Mouse (Mus musculus): ENCODE measurements around the gene Lingo1.
A peak's percentile ranks its signal among the peaks of the same experiment; 100 is the strongest.

The Lingo1 gene

GRCm38 (mm10) chr9:56664136-56664535 lies 132.1 kb downstream of the Lingo1 start:
- Histone ChIP-seq H3K4me3 (replicated peaks; ENCODE audit: low read length) (no peak overlapping the region), H3K27me3 (ENCODE audit: insufficient read depth, low read length) (peaks cover 42% of the 10 kb centered on the region), H3K4me1 (replicated peaks; ENCODE audit: low read depth, low read length) (no peaks in the 10 kb centered on the region), H3K9me3 (ENCODE audit: low read length) (no peaks in the 10 kb centered on the region), H3K36me3 (ENCODE audit: insufficient read depth, low read length) (no peaks in the 10 kb centered on the region)
- TF ChIP-seq NANOG (IDR thresholded peaks at IDR 0.05; ENCODE audit: borderline replicate concordance, low read length) (no peak), POU5F1 (IDR thresholded peaks at IDR 0.05; ENCODE audit: borderline replicate concordance, low read length) (no peak), CTCF (conservative IDR thresholded peaks at IDR 0.05; ENCODE audit: low read length) (no peak)

GRCm38 (mm10) chr9:56662946-56663345 lies 133.3 kb downstream of the Lingo1 start:
- TF ChIP-seq NANOG (IDR thresholded peaks at IDR 0.05; ENCODE audit: borderline replicate concordance, low read length) (no peak), CTCF (conservative IDR thresholded peaks at IDR 0.05; ENCODE audit: low read length) (no peak), POU5F1 (IDR thresholded peaks at IDR 0.05; ENCODE audit: borderline replicate concordance, low read length) (no peak)
- Histone ChIP-seq H3K36me3 (ENCODE audit: insufficient read depth, low read length) (no peaks in the 10 kb centered on the region), H3K4me1 (replicated peaks; ENCODE audit: low read depth, low read length) (peaks cover 3% of the 10 kb centered on the region; the same call in 1 of the 2 replicates), H3K9me3 (ENCODE audit: low read length) (no peaks in the 10 kb centered on the region), H3K27me3 (ENCODE audit: insufficient read depth, low read length) (peaks cover 52% of the 10 kb centered on the region), H3K4me3 (replicated peaks; ENCODE audit: low read length) (no peak overlapping the region)

GRCm38 (mm10) chr9:56662405-56662804 lies 133.9 kb downstream of the Lingo1 start:
- Histone ChIP-seq H3K4me3 (replicated peaks; ENCODE audit: low read length) (no peak overlapping the region), H3K9me3 (ENCODE audit: low read length) (no peaks in the 10 kb centered on the region), H3K36me3 (ENCODE audit: insufficient read depth, low read length) (no peaks in the 10 kb centered on the region), H3K27me3 (ENCODE audit: insufficient read depth, low read length) (peaks cover 57% of the 10 kb centered on the region), H3K4me1 (replicated peaks; ENCODE audit: low read depth, low read length) (peaks cover 8% of the 10 kb centered on the region)
- TF ChIP-seq NANOG (IDR thresholded peaks at IDR 0.05; ENCODE audit: borderline replicate concordance, low read length) (no peak), POU5F1 (IDR thresholded peaks at IDR 0.05; ENCODE audit: borderline replicate concordance, low read length) (no peak), CTCF (conservative IDR thresholded peaks at IDR 0.05; ENCODE audit: low read length) (no peak)

- Histone ChIP-seq H3K4me3 (replicated peaks; ENCODE audit: low read length) (no peak overlapping the region), H3K4me1 (replicated peaks; ENCODE audit: low read depth, low read length) (peaks cover 18% of the 10 kb centered on the region), H3K27me3 (ENCODE audit: insufficient read depth, low read length) (peaks cover 68% of the 10 kb centered on the region), H3K9me3 (ENCODE audit: low read length) (no peaks in the 10 kb centered on the region), H3K36me3 (ENCODE audit: insufficient read depth, low read length) (no peaks in the 10 kb centered on the region)
- no peak for TF ChIP-seq NANOG (IDR thresholded peaks at IDR 0.05; ENCODE audit: borderline replicate concordance, low read length)
- TF ChIP-seq CTCF (conservative IDR thresholded peaks at IDR 0.05; ENCODE audit: low read length) = no peak
- no peak for TF ChIP-seq POU5F1 (IDR thresholded peaks at IDR 0.05; ENCODE audit: borderline replicate concordance, low read length)
Observed at GRCm38 (mm10) chr9:56661217-56661840, 134.9 kb downstream of the Lingo1 start.

- H3K9me3 ChIP-seq (ENCODE audit: low read length) = no peaks in the 10 kb centered on the region
- peaks cover 76% of the 10 kb centered on the region for H3K27me3 ChIP-seq (ENCODE audit: insufficient read depth, low read length)
- TF ChIP-seq CTCF (conservative IDR thresholded peaks at IDR 0.05; ENCODE audit: low read length) = no peak
- no peaks in the 10 kb centered on the region for H3K36me3 ChIP-seq (ENCODE audit: insufficient read depth, low read length)
- no peak overlapping the region for H3K4me3 ChIP-seq (replicated peaks; ENCODE audit: low read length)
- peaks cover 18% of the 10 kb centered on the region for H3K4me1 ChIP-seq (replicated peaks; ENCODE audit: low read depth, low read length)
Observed at GRCm38 (mm10) chr9:56658580-56658979, 137.7 kb downstream of the Lingo1 start.

- Histone ChIP-seq H3K4me3 (replicated peaks; ENCODE audit: low read length) (no peak overlapping the region), H3K36me3 (ENCODE audit: insufficient read depth, low read length) (no peaks in the 10 kb centered on the region), H3K9me3 (ENCODE audit: low read length) (no peaks in the 10 kb centered on the region), H3K27me3 (ENCODE audit: insufficient read depth, low read length) (peaks cover 70% of the 10 kb centered on the region), H3K4me1 (replicated peaks; ENCODE audit: low read depth, low read length) (peaks cover 18% of the 10 kb centered on the region)
- TF ChIP-seq CTCF (conservative IDR thresholded peaks at IDR 0.05; ENCODE audit: low read length) (no peak), POU5F1 (IDR thresholded peaks at IDR 0.05; ENCODE audit: borderline replicate concordance, low read length) (no peak), NANOG (IDR thresholded peaks at IDR 0.05; ENCODE audit: borderline replicate concordance, low read length) (no peak)
Observed at GRCm38 (mm10) chr9:56657996-56658398, 138.3 kb downstream of the Lingo1 start.

GRCm38 (mm10) chr9:56656766-56657542 lies 139.3 kb downstream of the Lingo1 start:
- Histone ChIP-seq H3K36me3 (ENCODE audit: insufficient read depth, low read length) (no peaks in the 10 kb centered on the region), H3K4me1 (replicated peaks; ENCODE audit: low read depth, low read length) (peaks cover 18% of the 10 kb centered on the region), H3K9me3 (ENCODE audit: low read length) (no peaks in the 10 kb centered on the region), H3K27me3 (ENCODE audit: insufficient read depth, low read length) (peaks cover 65% of the 10 kb centered on the region), H3K4me3 (replicated peaks; ENCODE audit: low read length) (peak overlapping the region; percentile 41; the same call in 1 of the 2 replicates)
- TF ChIP-seq CTCF (conservative IDR thresholded peaks at IDR 0.05; ENCODE audit: low read length) (no peak), POU5F1 (IDR thresholded peaks at IDR 0.05; ENCODE audit: borderline replicate concordance, low read length) (no peak), NANOG (IDR thresholded peaks at IDR 0.05; ENCODE audit: borderline replicate concordance, low read length) (no peak)

GRCm38 (mm10) chr9:56655167-56655566 lies 141.1 kb downstream of the Lingo1 start:
- Histone ChIP-seq H3K27me3 (ENCODE audit: insufficient read depth, low read length) (peaks cover 49% of the 10 kb centered on the region), H3K4me1 (replicated peaks; ENCODE audit: low read depth, low read length) (peaks cover 18% of the 10 kb centered on the region), H3K9me3 (ENCODE audit: low read length) (no peaks in the 10 kb centered on the region), H3K4me3 (replicated peaks; ENCODE audit: low read length) (no peak overlapping the region), H3K36me3 (ENCODE audit: insufficient read depth, low read length) (no peaks in the 10 kb centered on the region)
- TF ChIP-seq NANOG (IDR thresholded peaks at IDR 0.05; ENCODE audit: borderline replicate concordance, low read length) = no peak
- no peak for TF ChIP-seq CTCF (conservative IDR thresholded peaks at IDR 0.05; ENCODE audit: low read length)
- TF ChIP-seq POU5F1 (IDR thresholded peaks at IDR 0.05; ENCODE audit: borderline replicate concordance, low read length) = no peak

Data from E14TG2a.4 (cell line).